Mouse (Mus musculus): ENCODE data around the gene Sipa1l3. TPM values are rescaled to one million over a fixed set of nuclear protein-coding genes. Genes with fewer than 3 reads are reported as not detected.

Gene Sipa1l3
- polyA plus RNA-seq, 1 experiment from 2014 or later, result 22.0 TPM

DNA sequence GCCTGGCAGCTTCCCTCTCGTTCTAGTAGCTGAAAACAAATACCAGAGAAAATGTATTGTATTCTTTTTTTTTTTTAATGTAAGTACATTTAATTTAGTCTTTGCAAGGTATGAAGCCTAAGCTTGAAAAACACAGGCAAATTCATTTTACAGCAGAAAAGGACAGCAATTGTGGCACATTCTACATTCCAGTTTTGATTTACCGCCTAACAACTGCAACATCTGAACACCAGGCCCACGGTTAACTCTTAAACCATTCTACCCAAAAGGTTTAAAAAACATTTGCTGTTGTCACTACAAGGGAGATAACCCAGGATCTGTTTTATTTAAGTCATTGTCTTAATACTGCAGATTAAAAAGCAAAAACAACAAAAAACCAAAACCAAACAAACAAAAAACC lies 2.8 kb downstream of the Sipa1l3 start:
- Histone ChIP-seq H3K4me2 (replicated peaks; ENCODE audit: low read depth) (no peak overlapping the region), H3K9me3 (ENCODE audit: control insufficient read depth) (no peaks in the 10 kb centered on the region), H3K9ac (ENCODE audit: low read depth, low read length) (no peak overlapping the region), H3K4me1 (replicated peaks; ENCODE audit: control insufficient read depth, insufficient read depth, low read length) (peaks cover 32% of the 10 kb centered on the region), H3K27ac (ENCODE audit: low read depth, low read length) (no peak overlapping the region), H3K36me3 (ENCODE audit: control insufficient read depth, insufficient read depth) (no peaks in the 10 kb centered on the region), H3K4me3 (ENCODE audit: low read depth, low read length) (no peak overlapping the region), H3K27me3 (replicated peaks; ENCODE audit: control insufficient read depth, insufficient read depth, low read length) (no peaks in the 10 kb centered on the region)
- no peak for ATAC-seq
- no peak for TF ChIP-seq CTCF (IDR thresholded peaks at IDR 0.05; ENCODE audit: low read depth)
- WGBS, result 78% methylated on average over 3 of the region's 3 CpGs

DNA sequence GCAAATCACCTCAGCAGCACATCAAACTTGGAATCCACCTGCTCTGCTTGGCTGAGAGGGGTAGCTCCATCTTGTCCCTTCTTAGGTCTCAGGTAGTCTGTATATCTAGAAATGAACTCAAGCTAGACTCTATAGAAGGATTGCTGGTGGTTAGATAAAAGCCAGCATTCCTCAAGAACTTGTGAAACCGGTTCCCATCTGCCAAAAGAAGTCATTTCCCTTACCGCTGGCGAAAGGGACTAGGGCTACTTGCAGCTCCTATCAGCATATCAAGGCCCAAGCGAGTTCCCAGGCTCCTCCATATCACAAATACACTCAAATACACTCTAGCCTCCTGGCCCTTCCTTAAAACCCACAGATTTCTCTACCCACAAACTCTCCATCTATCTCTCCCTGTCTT lies 5.7 kb downstream of the Sipa1l3 start:
- 23% methylated on average over 4 of the region's 4 CpGs for WGBS
- Histone ChIP-seq H3K4me1 (replicated peaks; ENCODE audit: control insufficient read depth, insufficient read depth, low read length) (peaks cover 34% of the 10 kb centered on the region), H3K36me3 (ENCODE audit: control insufficient read depth, insufficient read depth) (no peaks in the 10 kb centered on the region), H3K27ac (ENCODE audit: low read depth, low read length) (no peak overlapping the region; the same call in 1 of the 2 replicates), H3K4me2 (replicated peaks; ENCODE audit: low read depth) (no peak overlapping the region), H3K4me3 (ENCODE audit: low read depth, low read length) (no peak overlapping the region), H3K9ac (ENCODE audit: low read depth, low read length) (no peak overlapping the region), H3K27me3 (replicated peaks; ENCODE audit: control insufficient read depth, insufficient read depth, low read length) (no peaks in the 10 kb centered on the region), H3K9me3 (ENCODE audit: control insufficient read depth) (no peaks in the 10 kb centered on the region)
- no peak for TF ChIP-seq CTCF (IDR thresholded peaks at IDR 0.05; ENCODE audit: low read depth)
- no peak for ATAC-seq

DNA sequence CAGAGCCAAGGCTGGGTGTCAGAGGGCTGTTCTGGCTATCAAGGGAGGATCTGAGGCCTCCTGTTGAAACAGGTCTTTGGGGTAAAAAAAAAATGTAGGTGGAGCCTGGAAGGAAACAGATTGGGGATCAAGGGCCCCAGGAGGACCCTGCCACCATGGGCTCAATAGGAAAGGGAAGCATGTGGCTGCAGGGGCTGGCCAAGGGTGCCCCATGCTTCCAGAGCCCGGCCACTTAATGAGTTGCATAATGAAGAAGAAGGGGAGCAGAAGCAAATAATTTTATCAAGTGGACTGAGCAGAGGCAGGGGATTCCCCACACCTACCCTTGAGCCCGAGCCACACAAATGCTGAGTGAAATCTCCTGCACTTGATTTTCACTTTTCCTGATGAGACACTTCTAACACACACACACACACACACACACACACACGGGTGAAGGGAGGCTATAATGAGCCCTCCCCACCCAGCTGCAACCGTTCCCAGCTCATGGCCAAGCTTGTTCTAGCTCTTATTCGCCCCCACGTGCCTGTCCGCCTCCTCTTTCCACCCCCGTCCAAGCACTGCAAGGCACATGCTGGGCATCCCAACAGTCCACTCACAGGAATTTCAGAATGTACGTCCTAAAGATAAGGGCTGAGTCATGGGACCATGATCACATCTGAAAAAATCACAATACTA lies 6.7 kb downstream of the Sipa1l3 start:
- no peak overlapping the region for H3K27ac ChIP-seq (ENCODE audit: low read depth, low read length)

DNA sequence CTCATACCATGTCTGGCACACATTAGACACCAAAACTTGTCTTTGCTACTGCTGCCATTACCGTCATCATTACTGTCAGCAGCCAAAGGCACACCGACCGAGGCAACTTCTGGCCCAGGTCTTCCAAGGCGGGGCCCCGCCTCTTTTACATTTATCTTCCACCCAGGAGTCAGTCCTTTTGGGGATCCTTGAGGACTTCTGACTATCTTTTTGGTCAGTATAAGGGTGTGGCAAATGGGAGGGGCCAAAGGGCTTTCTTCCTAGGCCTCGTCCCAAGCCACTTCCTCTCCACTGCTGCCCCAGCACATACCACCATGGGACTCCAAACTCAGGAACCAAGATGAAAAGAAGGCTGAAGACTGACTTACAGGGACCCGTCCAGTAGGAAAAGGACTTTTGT lies 9.9 kb downstream of the Sipa1l3 start:
- no peaks in the 10 kb centered on the region for H3K36me3 ChIP-seq (ENCODE audit: control insufficient read depth, insufficient read depth)
- no peak for ATAC-seq
- H3K4me2 ChIP-seq (replicated peaks; ENCODE audit: low read depth), result no peak overlapping the region
- H3K4me1 ChIP-seq (replicated peaks; ENCODE audit: control insufficient read depth, insufficient read depth, low read length), result peaks cover 22% of the 10 kb centered on the region; the same call in 1 of the 2 replicates
- no peaks in the 10 kb centered on the region for H3K9me3 ChIP-seq (ENCODE audit: control insufficient read depth)
- 62% methylated on average over 7 of the region's 7 CpGs for WGBS
- no peaks in the 10 kb centered on the region for H3K27me3 ChIP-seq (replicated peaks; ENCODE audit: control insufficient read depth, insufficient read depth, low read length)
- no peak for TF ChIP-seq CTCF (IDR thresholded peaks at IDR 0.05; ENCODE audit: low read depth)
- H3K9ac ChIP-seq (ENCODE audit: low read depth, low read length), result no peak overlapping the region
- H3K4me3 ChIP-seq (ENCODE audit: low read depth, low read length), result no peak overlapping the region
- no peak overlapping the region for H3K27ac ChIP-seq (ENCODE audit: low read depth, low read length)

More for the DNA sequence above, 6.7 kb downstream of the Sipa1l3 start:
- ATAC-seq, result no peak
- H3K36me3 ChIP-seq (ENCODE audit: control insufficient read depth, insufficient read depth), result no peaks in the 10 kb centered on the region
- no peak overlapping the region for H3K4me3 ChIP-seq (ENCODE audit: low read depth, low read length)
- WGBS, result 33% methylated on average over 9 of the region's 9 CpGs
- no peaks in the 10 kb centered on the region for H3K9me3 ChIP-seq (ENCODE audit: control insufficient read depth)
- TF ChIP-seq CTCF (IDR thresholded peaks at IDR 0.05; ENCODE audit: low read depth), result no peak
- peaks cover 31% of the 10 kb centered on the region for H3K4me1 ChIP-seq (replicated peaks; ENCODE audit: control insufficient read depth, insufficient read depth, low read length)
- H3K27me3 ChIP-seq (replicated peaks; ENCODE audit: control insufficient read depth, insufficient read depth, low read length), result no peaks in the 10 kb centered on the region
- no peak overlapping the region for H3K9ac ChIP-seq (ENCODE audit: low read depth, low read length)
- H3K4me2 ChIP-seq (replicated peaks; ENCODE audit: low read depth), result no peak overlapping the region

DNA sequence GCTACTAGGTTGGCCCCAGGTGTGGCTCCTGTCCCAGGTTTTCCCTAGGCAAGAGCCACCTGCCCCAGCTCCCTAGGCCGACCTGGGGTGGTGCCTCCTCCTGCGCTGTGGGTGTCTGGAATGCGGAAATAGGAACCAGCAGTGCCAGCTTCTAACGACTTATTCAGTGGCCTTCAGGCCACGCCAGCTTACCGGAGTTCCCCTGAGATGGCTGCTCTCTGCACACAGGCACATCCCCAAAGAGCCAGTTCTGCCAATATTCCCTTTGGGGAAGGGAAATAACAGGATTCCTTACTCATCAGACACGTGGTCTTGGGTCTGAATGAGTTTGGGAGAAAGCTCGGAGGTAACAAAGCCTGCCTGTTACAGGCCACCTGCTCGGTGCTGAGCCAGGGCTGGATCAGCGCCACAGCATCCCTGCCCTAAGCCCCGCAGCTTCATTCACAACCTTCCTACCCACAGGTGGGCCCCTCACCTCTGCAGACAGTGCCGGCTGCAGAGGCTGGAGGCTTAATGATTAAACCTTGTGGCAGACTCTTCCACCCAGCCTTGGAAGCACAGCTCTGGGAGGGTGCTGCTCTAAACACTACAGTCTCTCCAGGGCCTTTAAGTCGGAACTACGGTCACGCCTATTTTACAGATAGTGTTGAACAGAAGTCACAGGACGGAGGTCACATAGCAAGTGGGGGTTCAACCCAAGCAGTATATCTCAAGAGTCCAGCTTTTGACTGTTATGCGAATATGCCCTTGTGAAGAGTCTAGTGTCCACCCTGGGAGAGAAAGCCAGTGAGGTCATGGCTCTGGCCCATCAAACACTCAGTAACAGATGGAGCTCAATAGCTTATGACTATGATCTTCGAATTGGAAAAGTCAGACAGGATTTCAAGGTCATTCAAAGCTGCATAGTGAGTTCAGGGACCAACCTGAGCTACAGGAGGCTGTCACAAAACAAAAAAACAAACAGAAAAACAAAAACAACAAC lies 12.8 kb downstream of the Sipa1l3 start:
- H3K27me3 ChIP-seq (replicated peaks; ENCODE audit: control insufficient read depth, insufficient read depth, low read length), result no peaks in the 10 kb centered on the region
- peak overlapping the region; percentile 46 for H3K9ac ChIP-seq (ENCODE audit: low read depth, low read length)
- peak; percentile 92 for ATAC-seq
- H3K4me2 ChIP-seq (replicated peaks; ENCODE audit: low read depth), result peak overlapping the region; percentile 69
- H3K4me1 ChIP-seq (replicated peaks; ENCODE audit: control insufficient read depth, insufficient read depth, low read length), result peaks cover 4% of the 10 kb centered on the region; the same call in 1 of the 2 replicates
- no peaks in the 10 kb centered on the region for H3K9me3 ChIP-seq (ENCODE audit: control insufficient read depth)
- 18% methylated on average over 18 of the region's 18 CpGs for WGBS
- no peaks in the 10 kb centered on the region for H3K36me3 ChIP-seq (ENCODE audit: control insufficient read depth, insufficient read depth)
- peak overlapping the region; percentile 95 for H3K27ac ChIP-seq (ENCODE audit: low read depth, low read length)
- TF ChIP-seq CTCF (IDR thresholded peaks at IDR 0.05; ENCODE audit: low read depth), result no peak
- H3K4me3 ChIP-seq (ENCODE audit: low read depth, low read length), result peak overlapping the region; percentile 34

DNA sequence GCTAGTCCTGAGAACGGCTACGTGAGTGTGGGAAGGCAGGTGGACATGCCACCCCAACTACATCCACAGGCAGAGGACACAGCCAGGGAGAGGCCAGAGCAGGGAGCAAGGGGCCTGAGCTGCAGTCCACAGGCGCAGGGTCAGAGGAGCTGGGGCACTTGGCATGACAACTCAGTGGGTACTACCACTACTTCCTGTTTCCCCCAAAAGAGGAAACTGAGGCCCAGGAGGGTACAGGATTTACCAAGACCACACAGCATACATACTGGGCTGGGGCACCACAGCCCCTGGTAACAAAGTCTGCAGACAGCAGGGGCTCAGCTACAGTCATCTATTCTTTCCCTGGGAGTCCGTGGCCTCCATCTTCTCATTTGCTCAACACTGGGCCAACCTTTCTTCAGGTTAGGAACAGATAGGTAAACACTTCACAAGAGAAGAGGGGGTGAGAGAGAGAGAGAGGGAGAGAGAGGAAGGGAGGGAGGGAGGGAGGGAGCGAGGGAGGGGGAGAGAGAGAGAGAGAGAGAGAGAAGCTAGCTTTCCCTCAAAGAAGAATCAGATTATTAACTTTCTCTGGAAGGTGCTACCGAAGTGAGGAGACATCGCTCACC lies 13.7 kb downstream of the Sipa1l3 start:
- Histone ChIP-seq H3K4me1 (replicated peaks; ENCODE audit: control insufficient read depth, insufficient read depth, low read length) (peaks cover 3% of the 10 kb centered on the region; the same call in 1 of the 2 replicates), H3K4me3 (ENCODE audit: low read depth, low read length) (peak overlapping the region; percentile 34), H3K36me3 (ENCODE audit: control insufficient read depth, insufficient read depth) (no peaks in the 10 kb centered on the region), H3K27ac (ENCODE audit: low read depth, low read length) (peak overlapping the region; percentile 95), H3K4me2 (replicated peaks; ENCODE audit: low read depth) (peak overlapping the region; percentile 69), H3K27me3 (replicated peaks; ENCODE audit: control insufficient read depth, insufficient read depth, low read length) (no peaks in the 10 kb centered on the region), H3K9me3 (ENCODE audit: control insufficient read depth) (no peaks in the 10 kb centered on the region), H3K9ac (ENCODE audit: low read depth, low read length) (peak overlapping the region; percentile 46)
- 31% methylated on average over 7 of the region's 7 CpGs for WGBS
- no peak for TF ChIP-seq CTCF (IDR thresholded peaks at IDR 0.05; ENCODE audit: low read depth)
- ATAC-seq, result 0 out of 2 replicates have a peak, but pooled peaks have one; percentile 1

All from intestine, postnatal 0 days (tissue).